Mouse (Mus musculus): Measurements from ENCODE around the gene Tnrc6b. TPM values are rescaled to one million over a fixed set of nuclear protein-coding genes. Genes with fewer than 3 reads are reported as not detected.

The Tnrc6b gene
- polyA plus RNA-seq, 1 experiment: 9.4 TPM

- no peak overlapping the region for H3K4me3 ChIP-seq (ENCODE audit: insufficient read depth, poor library complexity, severe bottlenecking)
- no peaks in the 10 kb centered on the region for H3K79me3 ChIP-seq (ENCODE audit: low read depth)
- H3K79me2 ChIP-seq (ENCODE audit: control insufficient read depth, insufficient read depth): no peaks in the 10 kb centered on the region
- H3K36me3 ChIP-seq (ENCODE audit: control insufficient read depth, insufficient read depth): no peaks in the 10 kb centered on the region
- TF ChIP-seq MYOD1 (IDR thresholded peaks at IDR 0.05; ENCODE audit: control insufficient read depth, insufficient read length, low read depth) (peak; percentile 65), FOSL1 (IDR thresholded peaks at IDR 0.05; ENCODE audit: insufficient read depth, low read length, poor library complexity, severe bottlenecking) (no peak), CTCF (IDR thresholded peaks at IDR 0.05; ENCODE audit: control insufficient read depth, insufficient read depth, insufficient read length) (no peak), CEBPB (IDR thresholded peaks at IDR 0.05; ENCODE audit: low read depth) (no peak), USF1 (IDR thresholded peaks at IDR 0.05; ENCODE audit: low read depth) (peak; percentile 40)
- no peaks in the 10 kb centered on the region for H3K27me3 ChIP-seq (ENCODE audit: control insufficient read depth, insufficient read depth, insufficient read length)
- H3ac ChIP-seq (ENCODE audit: control insufficient read depth, insufficient read length, low read depth): no peak overlapping the region
Observed at GRCm38 (mm10) chr15:80765381-80765780, 54.3 kb downstream of the Tnrc6b start.

DNA sequence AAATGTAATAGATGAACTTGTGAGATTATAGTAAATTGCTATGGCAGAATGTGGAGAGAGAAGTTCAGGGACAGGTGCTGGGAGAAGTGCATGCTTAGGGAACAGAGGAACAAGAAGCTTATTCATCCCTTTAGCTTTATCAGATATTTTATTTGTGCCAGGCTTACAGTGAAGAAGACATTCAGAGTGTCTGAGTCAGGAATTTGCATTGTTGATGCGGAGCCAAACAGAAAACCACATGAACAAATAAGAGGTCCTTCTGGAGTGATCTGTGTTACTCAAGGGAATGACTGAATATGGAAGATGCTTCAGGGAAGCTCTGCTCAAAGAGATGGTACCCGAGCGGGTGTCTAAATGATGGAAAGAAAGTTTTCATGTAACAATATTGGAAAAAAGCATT lies 57.1 kb downstream of the Tnrc6b start:
- TF ChIP-seq USF1 (IDR thresholded peaks at IDR 0.05; ENCODE audit: low read depth) (peak; percentile 23), MAX (IDR thresholded peaks at IDR 0.05) (no peak), CTCF (IDR thresholded peaks at IDR 0.05; ENCODE audit: control insufficient read depth, insufficient read depth, insufficient read length) (no peak), MYOG (IDR thresholded peaks at IDR 0.05; ENCODE audit: control insufficient read depth, extremely low read depth, insufficient read length) (no peak), CEBPB (IDR thresholded peaks at IDR 0.05; ENCODE audit: low read depth) (no peak), MYOD1 (IDR thresholded peaks at IDR 0.05; ENCODE audit: control insufficient read depth, insufficient read length, low read depth) (peak; percentile 47), FOSL1 (IDR thresholded peaks at IDR 0.05; ENCODE audit: insufficient read depth, low read length, poor library complexity, severe bottlenecking) (no peak)
- Histone ChIP-seq H3ac (ENCODE audit: control insufficient read depth, insufficient read length, low read depth) (no peak overlapping the region), H3K79me2 (ENCODE audit: control insufficient read depth, insufficient read depth) (no peaks in the 10 kb centered on the region), H3K27me3 (ENCODE audit: control insufficient read depth, insufficient read depth, insufficient read length) (no peaks in the 10 kb centered on the region), H3K79me3 (ENCODE audit: low read depth) (no peaks in the 10 kb centered on the region), H3K4me3 (ENCODE audit: insufficient read depth, poor library complexity, severe bottlenecking) (no peak overlapping the region), H3K36me3 (ENCODE audit: control insufficient read depth, insufficient read depth) (no peaks in the 10 kb centered on the region)

DNA sequence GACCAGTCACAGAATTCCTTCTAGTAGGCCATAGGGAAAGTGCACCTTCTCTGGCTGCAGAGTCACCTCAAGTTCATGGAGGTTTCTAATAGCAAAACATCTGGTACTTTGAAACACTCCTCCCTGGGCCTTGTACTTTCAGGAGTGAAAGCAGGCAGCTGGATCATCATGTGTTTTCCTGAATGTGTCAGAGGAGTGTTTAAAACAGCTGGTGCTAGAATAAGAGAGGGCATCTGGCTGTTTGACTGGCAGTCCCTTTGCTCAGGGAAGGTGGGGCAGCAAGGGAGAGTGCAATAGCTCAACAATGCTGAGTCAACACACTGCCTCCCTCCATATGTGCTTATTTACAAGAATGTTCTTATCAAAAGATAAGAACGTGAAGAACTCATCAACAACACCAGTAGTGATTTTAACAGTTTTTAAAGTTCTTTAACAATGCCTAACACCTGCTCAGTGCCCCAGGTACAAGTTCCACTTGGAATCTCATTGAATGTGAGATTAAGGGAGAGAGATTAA lies 60.9 kb downstream of the Tnrc6b start:
- Histone ChIP-seq H3K4me3 (ENCODE audit: insufficient read depth, poor library complexity, severe bottlenecking) (no peak overlapping the region), H3K79me3 (ENCODE audit: low read depth) (no peaks in the 10 kb centered on the region), H3ac (ENCODE audit: control insufficient read depth, insufficient read length, low read depth) (no peak overlapping the region), H3K36me3 (ENCODE audit: control insufficient read depth, insufficient read depth) (no peaks in the 10 kb centered on the region), H3K79me2 (ENCODE audit: control insufficient read depth, insufficient read depth) (no peaks in the 10 kb centered on the region), H3K27me3 (ENCODE audit: control insufficient read depth, insufficient read depth, insufficient read length) (no peaks in the 10 kb centered on the region)
- TF ChIP-seq CTCF (IDR thresholded peaks at IDR 0.05; ENCODE audit: control insufficient read depth, insufficient read depth, insufficient read length) (no peak), USF1 (IDR thresholded peaks at IDR 0.05; ENCODE audit: low read depth) (no peak), CEBPB (IDR thresholded peaks at IDR 0.05; ENCODE audit: low read depth) (no peak), FOSL1 (IDR thresholded peaks at IDR 0.05; ENCODE audit: insufficient read depth, low read length, poor library complexity, severe bottlenecking) (no peak), MYOG (IDR thresholded peaks at IDR 0.05; ENCODE audit: control insufficient read depth, extremely low read depth, insufficient read length) (no peak), MYOD1 (IDR thresholded peaks at IDR 0.05; ENCODE audit: control insufficient read depth, insufficient read length, low read depth) (peak; percentile 7), MAX (IDR thresholded peaks at IDR 0.05) (no peak)

GRCm38 (mm10) chr15:80774666-80775065 lies 63.6 kb downstream of the Tnrc6b start:
- no peaks in the 10 kb centered on the region for H3K36me3 ChIP-seq (ENCODE audit: control insufficient read depth, insufficient read depth)
- no peak overlapping the region for H3K4me3 ChIP-seq (ENCODE audit: insufficient read depth, poor library complexity, severe bottlenecking)
- no peaks in the 10 kb centered on the region for H3K79me2 ChIP-seq (ENCODE audit: control insufficient read depth, insufficient read depth)
- H3K27me3 ChIP-seq (ENCODE audit: control insufficient read depth, insufficient read depth, insufficient read length): no peaks in the 10 kb centered on the region
- H3K79me3 ChIP-seq (ENCODE audit: low read depth): no peaks in the 10 kb centered on the region
- no peak for TF ChIP-seq CEBPB (IDR thresholded peaks at IDR 0.05; ENCODE audit: low read depth)
- no peak for TF ChIP-seq MYOD1 (IDR thresholded peaks at IDR 0.05; ENCODE audit: control insufficient read depth, insufficient read length, low read depth)
- no peak for TF ChIP-seq MYOG (IDR thresholded peaks at IDR 0.05; ENCODE audit: control insufficient read depth, extremely low read depth, insufficient read length)
- no peak for TF ChIP-seq MAX (IDR thresholded peaks at IDR 0.05)
- no peak for TF ChIP-seq CTCF (IDR thresholded peaks at IDR 0.05; ENCODE audit: control insufficient read depth, insufficient read depth, insufficient read length)
- no peak for TF ChIP-seq USF1 (IDR thresholded peaks at IDR 0.05; ENCODE audit: low read depth)
- no peak for TF ChIP-seq FOSL1 (IDR thresholded peaks at IDR 0.05; ENCODE audit: insufficient read depth, low read length, poor library complexity, severe bottlenecking)
- H3ac ChIP-seq (ENCODE audit: control insufficient read depth, insufficient read length, low read depth): no peak overlapping the region

DNA sequence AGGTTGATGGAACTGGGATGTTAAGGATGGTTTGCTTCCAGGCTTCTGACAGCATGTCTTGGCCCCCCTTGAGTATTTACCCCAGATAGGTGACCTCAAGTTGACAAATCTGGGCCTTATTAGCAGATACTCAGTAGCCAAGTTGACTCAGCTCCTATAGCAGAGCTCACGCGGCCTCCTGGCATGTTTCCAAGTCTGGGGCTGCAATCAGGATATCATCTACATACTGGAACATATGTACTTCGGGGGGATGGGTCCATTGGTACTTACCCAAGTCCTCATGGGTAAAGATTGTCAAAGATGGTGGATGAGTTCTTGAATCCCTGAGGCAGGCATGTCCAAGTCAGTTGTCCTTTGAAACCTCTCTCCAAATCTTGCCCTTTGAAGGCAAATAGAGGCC lies 67.9 kb downstream of the Tnrc6b start:
- no peaks in the 10 kb centered on the region for H3K79me2 ChIP-seq (ENCODE audit: control insufficient read depth, insufficient read depth)
- H3K4me3 ChIP-seq (ENCODE audit: insufficient read depth, poor library complexity, severe bottlenecking): no peak overlapping the region
- no peaks in the 10 kb centered on the region for H3K36me3 ChIP-seq (ENCODE audit: control insufficient read depth, insufficient read depth)
- H3ac ChIP-seq (ENCODE audit: control insufficient read depth, insufficient read length, low read depth): no peak overlapping the region
- no peak for TF ChIP-seq FOSL1 (IDR thresholded peaks at IDR 0.05; ENCODE audit: insufficient read depth, low read length, poor library complexity, severe bottlenecking)
- H3K27me3 ChIP-seq (ENCODE audit: control insufficient read depth, insufficient read depth, insufficient read length): no peaks in the 10 kb centered on the region
- H3K79me3 ChIP-seq (ENCODE audit: low read depth): no peaks in the 10 kb centered on the region

DNA sequence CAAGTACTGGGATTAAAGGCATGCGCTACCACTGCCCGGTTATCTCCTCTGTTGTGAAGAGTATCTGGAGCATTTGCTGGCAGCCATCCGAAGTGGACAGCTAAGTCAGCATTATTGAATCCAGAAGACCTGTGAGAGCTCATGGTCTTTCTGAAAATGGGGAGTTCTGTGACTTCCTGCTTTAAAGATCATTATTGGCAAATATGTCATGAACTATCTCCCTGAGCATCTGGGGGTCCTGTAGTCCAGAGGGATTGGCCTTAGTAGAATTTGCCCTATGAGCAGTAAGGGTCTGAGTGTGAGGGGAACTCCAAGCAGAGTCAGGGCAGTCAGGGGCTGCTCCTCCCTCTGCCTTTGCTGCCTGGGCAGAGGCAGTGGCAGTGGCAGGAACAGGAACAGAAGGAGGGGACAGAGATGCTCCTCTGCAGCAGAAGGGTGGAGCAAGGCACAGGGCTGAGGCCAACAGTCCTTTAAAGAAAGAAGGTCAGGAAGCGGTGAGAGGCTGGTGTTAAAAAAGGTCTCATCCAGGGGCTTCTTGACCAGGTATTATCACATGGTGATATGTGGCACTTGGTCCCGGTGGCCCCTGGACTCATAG lies 69.1 kb downstream of the Tnrc6b start:
- H3K4me3 ChIP-seq (ENCODE audit: insufficient read depth, poor library complexity, severe bottlenecking): no peak overlapping the region
- H3K79me2 ChIP-seq (ENCODE audit: control insufficient read depth, insufficient read depth): no peaks in the 10 kb centered on the region
- no peaks in the 10 kb centered on the region for H3K79me3 ChIP-seq (ENCODE audit: low read depth)
- H3K27me3 ChIP-seq (ENCODE audit: control insufficient read depth, insufficient read depth, insufficient read length): no peaks in the 10 kb centered on the region
- no peaks in the 10 kb centered on the region for H3K36me3 ChIP-seq (ENCODE audit: control insufficient read depth, insufficient read depth)
- TF ChIP-seq CTCF (IDR thresholded peaks at IDR 0.05; ENCODE audit: control insufficient read depth, insufficient read depth, insufficient read length) (no peak), MAX (IDR thresholded peaks at IDR 0.05) (no peak), MYOG (IDR thresholded peaks at IDR 0.05; ENCODE audit: control insufficient read depth, extremely low read depth, insufficient read length) (no peak)
- H3ac ChIP-seq (ENCODE audit: control insufficient read depth, insufficient read length, low read depth): no peak overlapping the region
